Mouse (Mus musculus): Measurements from ENCODE around the gene Daglb. TPM values are rescaled to one million over a fixed set of nuclear protein-coding genes. Genes with fewer than 3 reads are reported as not detected.

Daglb gene
- polyA plus RNA-seq, 1 experiment from 2014 or later = 12.5 TPM

GRCm38 (mm10) chr5:143471953-143472618 is 7.7 kb downstream of the Daglb start:
- Histone ChIP-seq H3K4me3 (ENCODE audit: low read depth, low read length) (no peak overlapping the region), H3K9ac (ENCODE audit: low read length) (no peak overlapping the region), H3K36me3 (ENCODE audit: control insufficient read depth, insufficient read depth, low read length) (peaks cover 9% of the 10 kb centered on the region; the same call in 1 of the 2 replicates), H3K4me1 (replicated peaks; ENCODE audit: control insufficient read depth, insufficient read depth, low read length) (no peaks in the 10 kb centered on the region), H3K4me2 (ENCODE audit: low read depth, low read length, severe bottlenecking) (no peak overlapping the region), H3K9me3 (ENCODE audit: control insufficient read depth, low read length) (no peaks in the 10 kb centered on the region), H3K27ac (ENCODE audit: low read depth, low read length) (no peak overlapping the region), H3K27me3 (ENCODE audit: control insufficient read depth, insufficient read depth, low read length) (no peaks in the 10 kb centered on the region)
- peak; percentile 28 for DNase-seq (ENCODE audit: low spot score)
- 87% methylated on average over 8 of the region's 9 CpGs for WGBS
- no peak for ATAC-seq (replicated peaks; ENCODE audit: low FRiP score)

DNA sequence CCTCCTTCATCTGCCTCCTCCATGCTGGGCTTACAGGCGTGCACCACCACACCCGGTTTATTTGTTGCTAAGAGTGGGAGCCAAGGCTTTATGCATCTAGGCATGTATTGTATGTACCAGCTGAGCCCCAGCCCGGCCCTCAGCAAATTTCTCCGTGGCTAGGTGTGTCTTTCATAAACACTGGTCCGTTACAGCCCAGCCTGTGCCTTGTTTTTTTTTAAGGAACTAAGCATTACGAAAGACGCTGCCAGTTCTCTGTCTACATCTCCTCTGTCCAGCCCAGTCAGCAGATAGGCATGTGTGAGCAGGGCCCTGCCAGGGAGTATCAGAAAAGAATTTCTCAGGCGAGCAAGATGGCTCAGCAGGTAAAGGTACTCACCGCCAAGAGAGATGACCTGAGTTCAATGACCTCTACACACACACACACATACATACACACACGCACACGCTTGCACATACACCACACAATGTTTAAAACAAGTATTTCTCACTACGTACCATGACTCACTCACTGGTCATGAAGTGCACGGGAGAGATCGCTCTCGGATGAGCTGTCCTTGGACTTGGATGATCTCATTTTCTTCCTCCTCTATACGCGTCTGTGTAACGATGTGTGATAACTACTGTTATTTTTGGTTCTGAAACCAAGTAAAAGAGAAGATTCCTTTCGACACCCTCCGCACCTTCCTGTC is 10.9 kb downstream of the Daglb start:
- Histone ChIP-seq H3K4me2 (ENCODE audit: low read depth, low read length, severe bottlenecking) (no peak overlapping the region), H3K27me3 (ENCODE audit: control insufficient read depth, insufficient read depth, low read length) (no peaks in the 10 kb centered on the region), H3K36me3 (ENCODE audit: control insufficient read depth, insufficient read depth, low read length) (peaks cover 9% of the 10 kb centered on the region; the same call in 1 of the 2 replicates), H3K9ac (ENCODE audit: low read length) (no peak overlapping the region), H3K27ac (ENCODE audit: low read depth, low read length) (no peak overlapping the region), H3K4me3 (ENCODE audit: low read depth, low read length) (no peak overlapping the region), H3K4me1 (replicated peaks; ENCODE audit: control insufficient read depth, insufficient read depth, low read length) (no peaks in the 10 kb centered on the region), H3K9me3 (ENCODE audit: control insufficient read depth, low read length) (no peaks in the 10 kb centered on the region)
- no peak for ATAC-seq (replicated peaks; ENCODE audit: low FRiP score)
- 93% methylated on average over 20 of the region's 20 CpGs for WGBS
- DNase-seq (ENCODE audit: low spot score) = peak; percentile 27

- Histone ChIP-seq H3K9ac (ENCODE audit: low read length) (no peak overlapping the region), H3K27ac (ENCODE audit: low read depth, low read length) (no peak overlapping the region), H3K4me3 (ENCODE audit: low read depth, low read length) (no peak overlapping the region), H3K4me1 (replicated peaks; ENCODE audit: control insufficient read depth, insufficient read depth, low read length) (no peaks in the 10 kb centered on the region), H3K9me3 (ENCODE audit: control insufficient read depth, low read length) (no peaks in the 10 kb centered on the region), H3K27me3 (ENCODE audit: control insufficient read depth, insufficient read depth, low read length) (no peaks in the 10 kb centered on the region), H3K36me3 (ENCODE audit: control insufficient read depth, insufficient read depth, low read length) (peaks cover 9% of the 10 kb centered on the region; the same call in 1 of the 2 replicates), H3K4me2 (ENCODE audit: low read depth, low read length, severe bottlenecking) (no peak overlapping the region)
- WGBS = 95% methylated on average over 6 of the region's 6 CpGs
- no peak for ATAC-seq (replicated peaks; ENCODE audit: low FRiP score)
- DNase-seq (ENCODE audit: low spot score) = peak; percentile 22
Observed at GRCm38 (mm10) chr5:143476013-143476412, 11.6 kb downstream of the Daglb start.

- Histone ChIP-seq H3K9ac (ENCODE audit: low read length) (no peak overlapping the region), H3K27ac (ENCODE audit: low read depth, low read length) (no peak overlapping the region), H3K4me3 (ENCODE audit: low read depth, low read length) (no peak overlapping the region), H3K9me3 (ENCODE audit: control insufficient read depth, low read length) (no peaks in the 10 kb centered on the region), H3K36me3 (ENCODE audit: control insufficient read depth, insufficient read depth, low read length) (peaks cover 9% of the 10 kb centered on the region; the same call in 1 of the 2 replicates), H3K4me1 (replicated peaks; ENCODE audit: control insufficient read depth, insufficient read depth, low read length) (no peaks in the 10 kb centered on the region), H3K4me2 (ENCODE audit: low read depth, low read length, severe bottlenecking) (no peak overlapping the region), H3K27me3 (ENCODE audit: control insufficient read depth, insufficient read depth, low read length) (no peaks in the 10 kb centered on the region)
- ATAC-seq (replicated peaks; ENCODE audit: low FRiP score) = no peak
- 90% methylated on average over 3 of the region's 3 CpGs for WGBS
- peak; percentile 43 for DNase-seq (ENCODE audit: low spot score)
Observed at GRCm38 (mm10) chr5:143477901-143478300, 13.5 kb downstream of the Daglb start.

- no peak overlapping the region for H3K27ac ChIP-seq (ENCODE audit: low read depth, low read length)
- WGBS = 95% methylated on average over 5 of the region's 5 CpGs
- H3K9me3 ChIP-seq (ENCODE audit: control insufficient read depth, low read length) = no peaks in the 10 kb centered on the region
- no peaks in the 10 kb centered on the region for H3K4me1 ChIP-seq (replicated peaks; ENCODE audit: control insufficient read depth, insufficient read depth, low read length)
- no peaks in the 10 kb centered on the region for H3K36me3 ChIP-seq (ENCODE audit: control insufficient read depth, insufficient read depth, low read length)
- no peaks in the 10 kb centered on the region for H3K27me3 ChIP-seq (ENCODE audit: control insufficient read depth, insufficient read depth, low read length)
- no peak overlapping the region for H3K4me2 ChIP-seq (ENCODE audit: low read depth, low read length, severe bottlenecking)
- ATAC-seq (replicated peaks; ENCODE audit: low FRiP score) (no peak), DNase-seq (ENCODE audit: low spot score) (no peak)
- no peak overlapping the region for H3K4me3 ChIP-seq (ENCODE audit: low read depth, low read length)
- no peak overlapping the region for H3K9ac ChIP-seq (ENCODE audit: low read length)
Observed at GRCm38 (mm10) chr5:143484955-143485354, 20.6 kb downstream of the Daglb start.

DNA sequence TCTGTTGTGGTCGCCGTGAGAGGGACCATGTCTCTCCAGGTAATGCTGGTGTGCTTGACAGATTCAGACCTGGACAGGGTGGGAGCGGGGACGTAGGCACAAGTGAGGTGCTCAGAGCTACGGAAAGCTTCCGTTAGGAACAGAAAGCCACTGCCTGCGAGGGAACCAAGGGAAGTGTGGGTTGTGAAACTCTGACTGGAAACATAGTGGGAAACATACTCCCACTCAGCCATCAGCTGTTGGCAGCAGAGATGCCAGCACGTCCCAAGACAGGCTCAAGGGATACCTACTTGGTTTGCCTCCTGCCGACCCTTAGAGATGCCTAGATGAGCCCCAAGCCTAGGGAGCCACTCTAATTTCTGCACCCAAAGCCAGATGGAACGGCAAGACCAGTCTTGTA is 22.8 kb downstream of the Daglb start:
- no peak for DNase-seq (ENCODE audit: low spot score)
- no peaks in the 10 kb centered on the region for H3K9me3 ChIP-seq (ENCODE audit: control insufficient read depth, low read length)
- H3K9ac ChIP-seq (ENCODE audit: low read length) = no peak overlapping the region
- no peak for ATAC-seq (replicated peaks; ENCODE audit: low FRiP score)
- WGBS = 93% methylated on average over 10 of the region's 10 CpGs
- no peak overlapping the region for H3K4me3 ChIP-seq (ENCODE audit: low read depth, low read length)
- H3K4me1 ChIP-seq (replicated peaks; ENCODE audit: control insufficient read depth, insufficient read depth, low read length) = no peaks in the 10 kb centered on the region
- no peak overlapping the region for H3K4me2 ChIP-seq (ENCODE audit: low read depth, low read length, severe bottlenecking)
- H3K36me3 ChIP-seq (ENCODE audit: control insufficient read depth, insufficient read depth, low read length) = no peaks in the 10 kb centered on the region
- H3K27ac ChIP-seq (ENCODE audit: low read depth, low read length) = no peak overlapping the region
- H3K27me3 ChIP-seq (ENCODE audit: control insufficient read depth, insufficient read depth, low read length) = no peaks in the 10 kb centered on the region

DNA sequence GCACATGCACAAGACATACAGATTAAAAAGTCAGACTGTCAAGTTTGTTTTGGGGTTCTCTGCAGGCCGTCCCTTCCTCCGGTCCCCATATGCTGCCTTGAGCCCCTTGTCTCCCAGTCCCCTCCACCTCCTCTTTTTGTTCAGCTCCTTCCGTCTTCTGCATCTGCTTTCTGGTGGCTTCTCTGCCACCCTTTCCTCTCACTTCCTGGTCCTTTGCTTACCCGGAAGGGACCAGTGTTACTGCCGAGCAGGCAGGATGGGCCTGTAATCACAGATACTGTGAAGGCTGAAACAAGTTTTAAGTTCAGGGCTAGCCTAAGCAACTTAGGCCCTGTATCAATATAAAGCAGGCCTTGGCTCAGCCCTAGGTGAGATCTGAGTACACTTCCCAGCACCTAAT is 23.6 kb downstream of the Daglb start:
- H3K27ac ChIP-seq (ENCODE audit: low read depth, low read length) = no peak overlapping the region
- no peaks in the 10 kb centered on the region for H3K4me1 ChIP-seq (replicated peaks; ENCODE audit: control insufficient read depth, insufficient read depth, low read length)
- H3K9me3 ChIP-seq (ENCODE audit: control insufficient read depth, low read length) = no peaks in the 10 kb centered on the region
- 94% methylated on average over 5 of the region's 5 CpGs for WGBS
- DNase-seq (ENCODE audit: low spot score) (no peak), ATAC-seq (replicated peaks; ENCODE audit: low FRiP score) (no peak)
- H3K9ac ChIP-seq (ENCODE audit: low read length) = no peak overlapping the region
- no peak overlapping the region for H3K4me3 ChIP-seq (ENCODE audit: low read depth, low read length)
- H3K27me3 ChIP-seq (ENCODE audit: control insufficient read depth, insufficient read depth, low read length) = no peaks in the 10 kb centered on the region
- H3K4me2 ChIP-seq (ENCODE audit: low read depth, low read length, severe bottlenecking) = no peak overlapping the region
- H3K36me3 ChIP-seq (ENCODE audit: control insufficient read depth, insufficient read depth, low read length) = no peaks in the 10 kb centered on the region

DNA sequence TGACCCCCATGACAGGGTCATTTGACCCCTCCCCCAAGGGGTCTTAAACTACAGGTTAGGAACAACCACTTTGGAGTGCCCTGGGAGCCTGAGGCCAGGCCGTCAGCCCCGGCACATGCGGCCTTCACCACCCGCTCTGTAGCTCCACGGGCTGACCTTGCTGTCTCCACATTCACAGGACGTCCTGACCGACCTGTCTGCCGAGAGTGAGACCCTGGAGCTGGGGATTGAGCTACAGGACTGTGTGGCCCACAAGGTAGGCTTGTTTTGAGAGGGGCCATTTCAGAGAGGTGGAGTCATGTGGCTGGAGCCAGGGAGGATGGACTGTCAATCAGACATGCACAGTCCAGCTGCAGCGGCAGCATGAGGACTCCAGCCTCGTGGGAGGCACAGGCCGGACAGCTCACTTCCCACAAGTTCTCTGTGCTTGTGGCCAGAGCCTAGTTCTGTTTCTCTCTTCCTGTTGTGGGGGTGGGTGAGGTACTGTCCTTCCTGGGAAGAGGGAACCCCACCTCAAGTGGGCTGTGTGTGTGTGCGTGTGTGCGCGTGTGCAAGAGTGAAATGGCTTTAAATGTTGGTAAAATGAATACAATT is 25.5 kb downstream of the Daglb start:
- no peaks in the 10 kb centered on the region; the same call in 1 of the 2 replicates for H3K36me3 ChIP-seq (ENCODE audit: control insufficient read depth, insufficient read depth, low read length)
- no peaks in the 10 kb centered on the region for H3K4me1 ChIP-seq (replicated peaks; ENCODE audit: control insufficient read depth, insufficient read depth, low read length)
- H3K9me3 ChIP-seq (ENCODE audit: control insufficient read depth, low read length) = no peaks in the 10 kb centered on the region
- ATAC-seq (replicated peaks; ENCODE audit: low FRiP score) = no peak
- H3K27me3 ChIP-seq (ENCODE audit: control insufficient read depth, insufficient read depth, low read length) = no peaks in the 10 kb centered on the region
- H3K4me2 ChIP-seq (ENCODE audit: low read depth, low read length, severe bottlenecking) = no peak overlapping the region
- no peak overlapping the region for H3K27ac ChIP-seq (ENCODE audit: low read depth, low read length)
- no peak for DNase-seq (ENCODE audit: low spot score)
- no peak overlapping the region for H3K9ac ChIP-seq (ENCODE audit: low read length)
- 91% methylated on average over 14 of the region's 14 CpGs for WGBS
- no peak overlapping the region for H3K4me3 ChIP-seq (ENCODE audit: low read depth, low read length)
